9 mouse cellular contexts compared by ENCODE assay signal in genomic region chr17:71000255-71000654, GRCm38 (mm10). TPM values are rescaled to one million over a fixed set of nuclear protein-coding genes. Genes with fewer than 3 reads are reported as not detected.
DNase-seq lines count a peak whose midpoint lies in the region; ATAC-seq and TF ChIP-seq lines count a peak whose summit lies in the region.
"Had no signal": no experiment of that assay in that cellular context is flagged by ENCODE, and none has a peak within 500 bp of the region (broad histone marks: within the 10 kb centered on the region; RNA-seq: fewer than 3 reads in every experiment).

No protein-coding gene starts in this region.

- no peak for TF ChIP-seq CTCF in kidney, postnatal 0 days (IDR thresholded peaks at IDR 0.05; ENCODE audit: low read depth)

- 37% methylated on average over 2 of the region's 2 CpGs for WGBS in kidney, postnatal 0 days
- 65% methylated on average over 2 of the region's 2 CpGs for WGBS in embryonic facial prominence, embryonic 10.5 days
- 76% methylated on average over 2 of the region's 2 CpGs for WGBS in hindbrain, embryonic 15.5 days
- WGBS in midbrain, embryonic 13.5 days, result 73% methylated on average over 2 of the region's 2 CpGs

- H3K27ac ChIP-seq in kidney, postnatal 0 days, result 0 out of 2 replicates have a peak overlapping the region, but pooled peaks have one; percentile 38
- H3K27ac ChIP-seq in embryonic facial prominence, embryonic 10.5 days (replicated peaks), result no peak overlapping the region
- H3K27ac ChIP-seq in hindbrain, embryonic 15.5 days (replicated peaks), result no peak overlapping the region
- no peak overlapping the region for H3K27ac ChIP-seq in midbrain, embryonic 13.5 days

- H3K4me2 ChIP-seq in kidney, postnatal 0 days (ENCODE audit: low read length), result peak overlapping the region; percentile 54
- peak overlapping the region; percentile 91; the same call in 1 of the 2 replicates for H3K4me2 ChIP-seq in hindbrain, embryonic 15.5 days
- peak overlapping the region; percentile 27 for H3K4me2 ChIP-seq in midbrain, embryonic 13.5 days (replicated peaks)

- H3K9me3 ChIP-seq in kidney, postnatal 0 days (replicated peaks; ENCODE audit: low read length), result no peaks in the 10 kb centered on the region
- H3K9me3 ChIP-seq in embryonic facial prominence, embryonic 10.5 days, result no peaks in the 10 kb centered on the region
- H3K9me3 ChIP-seq in hindbrain, embryonic 15.5 days, result no peaks in the 10 kb centered on the region
- no peaks in the 10 kb centered on the region for H3K9me3 ChIP-seq in midbrain, embryonic 13.5 days

- peak overlapping the region; percentile 89 for H3K4me3 ChIP-seq in kidney, postnatal 0 days (replicated peaks; ENCODE audit: low read depth, low read length)
- H3K4me3 ChIP-seq in embryonic facial prominence, embryonic 10.5 days, result peak overlapping the region; percentile 93
- no peak overlapping the region for H3K4me3 ChIP-seq in hindbrain, embryonic 15.5 days
- 0 out of 2 replicates have a peak overlapping the region, but pooled peaks have one; percentile 5 for H3K4me3 ChIP-seq in midbrain, embryonic 13.5 days (replicated peaks)

- H3K27me3 ChIP-seq in kidney, postnatal 0 days (ENCODE audit: insufficient read depth, low read length), result no peaks in the 10 kb centered on the region
- no peaks in the 10 kb centered on the region for H3K27me3 ChIP-seq in embryonic facial prominence, embryonic 10.5 days (replicated peaks; ENCODE audit: low read depth, poor library complexity, severe bottlenecking)
- H3K27me3 ChIP-seq in hindbrain, embryonic 15.5 days, result no peaks in the 10 kb centered on the region
- no peaks in the 10 kb centered on the region for H3K27me3 ChIP-seq in midbrain, embryonic 13.5 days

- ATAC-seq in kidney, postnatal 0 days (replicated peaks; ENCODE audit: low FRiP score, low read depth), result no peak
- no peak for ATAC-seq in hindbrain, embryonic 15.5 days (ENCODE audit: low FRiP score, low read depth)
- no peak for ATAC-seq in midbrain, embryonic 13.5 days

- peaks cover 24% of the 10 kb centered on the region; the same call in 1 of the 2 replicates for H3K4me1 ChIP-seq in kidney, postnatal 0 days (replicated peaks; ENCODE audit: insufficient read depth, low read length)
- peaks cover 45% of the 10 kb centered on the region for H3K4me1 ChIP-seq in embryonic facial prominence, embryonic 10.5 days
- H3K4me1 ChIP-seq in hindbrain, embryonic 15.5 days (replicated peaks), result peaks cover 21% of the 10 kb centered on the region
- H3K4me1 ChIP-seq in midbrain, embryonic 13.5 days (replicated peaks), result peaks cover 19% of the 10 kb centered on the region

- 0 out of 2 replicates have a peak overlapping the region, but pooled peaks have one; percentile 0 for H3K9ac ChIP-seq in kidney, postnatal 0 days (ENCODE audit: low read depth, low read length)
- H3K9ac ChIP-seq in hindbrain, embryonic 15.5 days, result no peak overlapping the region
- H3K9ac ChIP-seq in midbrain, embryonic 13.5 days (replicated peaks), result no peak overlapping the region

- peaks cover 11% of the 10 kb centered on the region; the same call in 1 of the 2 replicates for H3K36me3 ChIP-seq in kidney, postnatal 0 days (ENCODE audit: insufficient read depth, low read length)
- peaks cover 20% of the 10 kb centered on the region for H3K36me3 ChIP-seq in embryonic facial prominence, embryonic 10.5 days (replicated peaks)
- H3K36me3 ChIP-seq in hindbrain, embryonic 15.5 days, result no peaks in the 10 kb centered on the region
- peaks cover 6% of the 10 kb centered on the region for H3K36me3 ChIP-seq in midbrain, embryonic 13.5 days

- no peak for DNase-seq in kidney, postnatal 0 days (ENCODE audit: low spot score)
- DNase-seq in kidney, adult 9 months, result no peak
- no peak for DNase-seq in embryonic facial prominence, embryonic 10.5 days (ENCODE audit: low spot score)
- DNase-seq in left cerebral cortex, postnatal 14 days (ENCODE audit: low spot score in 2 of 2), result no peak
- no peak for DNase-seq in left cerebral cortex, postnatal 10 days (ENCODE audit: extremely low spot score in 1 of 2, low spot score in 2 of 2)
- DNase-seq in layer of hippocampus, adult 8-10 months (ENCODE audit: low spot score in 2 of 2), result no peak
- DNase-seq: cerebellum, adult 11-12 months had no signal

- intact Hi-C loops in left cerebral cortex, postnatal 14 days (cut with DNase I), result loop anchor here (10.0 kb wide), 1 partner anchor 185 kb away; the partner anchor contains the start of gene Lpin2
- intact Hi-C loops in left cerebral cortex, postnatal 10 days (cut with DNase I), result no loop called here

RNA-seq across cellular contexts. Expression of gene Myom1, which starts 2.2 kb away (rescaled TPM):
- polyA plus RNA-seq in kidney, postnatal 0 days (2015; fragmentation: Nextera tagmentation; extraction: Ambion mirVana), result 2.8 and 3.0 TPM in 2 replicates
- polyA plus RNA-seq in embryonic facial prominence, embryonic 10.5 days (2016; fragmentation: Nextera tagmentation; extraction: Ambion mirVana), result 2.5 and 3.4 TPM in 2 replicates
- polyA plus RNA-seq in hindbrain, embryonic 15.5 days (2015; fragmentation: Nextera tagmentation; extraction: Ambion mirVana), result 1.6 TPM in 2 replicates
- 1.2 and 1.3 TPM in 2 replicates for polyA plus RNA-seq in midbrain, embryonic 13.5 days (2015; fragmentation: Nextera tagmentation; extraction: Ambion mirVana)
- 1 to 10 TPM; 4.6 to 5.5 TPM for total RNA-seq in left cerebral cortex, postnatal 14 days (2021)
- 1 to 10 TPM; 3.4 to 3.9 TPM for total RNA-seq in left cerebral cortex, postnatal 10 days (2021)
- total RNA-seq in layer of hippocampus, adult 8-10 months (2022), result 1 to 10 TPM; 2.3 to 4.2 (median 3.0) TPM

RNA-seq across cellular contexts. Expression of gene Myl12a, which starts 2.4 kb away (rescaled TPM):
- polyA plus RNA-seq in kidney, postnatal 0 days (2015; fragmentation: Nextera tagmentation; extraction: Ambion mirVana), result 852 and 897 TPM in 2 replicates
- 439 and 451 TPM in 2 replicates for polyA plus RNA-seq in embryonic facial prominence, embryonic 10.5 days (2016; fragmentation: Nextera tagmentation; extraction: Ambion mirVana)
- 104 and 120 TPM in 2 replicates for polyA plus RNA-seq in hindbrain, embryonic 15.5 days (2015; fragmentation: Nextera tagmentation; extraction: Ambion mirVana)
- polyA plus RNA-seq in midbrain, embryonic 13.5 days (2015; fragmentation: Nextera tagmentation; extraction: Ambion mirVana), result 141 and 154 TPM in 2 replicates
- 10 to 100 TPM; 47.2 to 48.0 TPM for total RNA-seq in left cerebral cortex, postnatal 14 days (2021)
- total RNA-seq in left cerebral cortex, postnatal 10 days (2021), result 10 to 100 TPM; 45.1 to 47.8 TPM
- total RNA-seq in layer of hippocampus, adult 8-10 months (2022), result 10 to 100 TPM; 37.7 to 54.5 (median 41.8) TPM

Comparison
In these comparisons a context has a peak if more than half of its experiments do, and no peak if none do; other contexts are left out.
1. H3K4me2 ChIP-seq: peak in every context shown above with its lines; median percentile 91 in hindbrain, embryonic 15.5 days; 54 in kidney, postnatal 0 days; 27 in midbrain, embryonic 13.5 days.